Mouse (Mus musculus) embryonic facial prominence, embryonic 14.5 days (tissue): ENCODE measurements around the gene Fcamr. TPM values are rescaled to one million over a fixed set of nuclear protein-coding genes. Genes with fewer than 3 reads are reported as not detected.
A peak's percentile ranks its signal among the peaks of the same experiment; 100 is the strongest.

Experiments
- ATAC-seq: fragments of 200-750 bp; cut with Nextera tagmentation; 2 replicates; pipeline ENCODE4 v1.8.0; 2017; ENCODE audit warnings: low read depth, moderate number of reproducible peaks, moderate TSS enrichment
- DNase-seq: peaks from one replicate; pipeline ENCODE4 v3.0.0-alpha.2; 2015; ENCODE audit warnings: low spot score
- H3K27ac ChIP-seq: fragments of 300-500 bp; sonication (generic); replicated peaks from 2 replicates; pipeline ENCODE4 v1.5.1; 2014; ENCODE audit warnings: low read depth, mild to moderate bottlenecking, low read length, moderate library complexity
- H3K27me3 ChIP-seq: fragments of 300-500 bp; sonication (generic); replicated peaks from 2 replicates; pipeline ENCODE4 v1.6.1; 2014; ENCODE audit warnings: low read length; ENCODE audit not compliant: control insufficient read depth, insufficient read depth
- H3K36me3 ChIP-seq: fragments of 300-500 bp; sonication (generic); 2 replicates; pipeline ENCODE4 v1.6.1; 2014; ENCODE audit warnings: low read length, mixed read lengths; ENCODE audit not compliant: control insufficient read depth, insufficient read depth
- H3K4me1 ChIP-seq: fragments of 300-500 bp; sonication (generic); 2 replicates; pipeline ENCODE4 v1.6.1; 2014; ENCODE audit warnings: antibody characterized with exemption, low read length; ENCODE audit not compliant: control insufficient read depth, insufficient read depth
- H3K4me2 ChIP-seq: fragments of 300-500 bp; sonication (generic); 2 replicates; pipeline ENCODE4 v1.6.1; 2014; ENCODE audit warnings: low read depth, mild to moderate bottlenecking, low read length, moderate library complexity, mixed read lengths
- H3K4me3 ChIP-seq: fragments of 300-500 bp; sonication (generic); 2 replicates; pipeline ENCODE4 v1.5.1; 2014; ENCODE audit warnings: low read depth, mild to moderate bottlenecking, low read length
- H3K9ac ChIP-seq: fragments of 300-500 bp; sonication (generic); 2 replicates; pipeline ENCODE4 v1.6.1; 2014; ENCODE audit warnings: low read depth, mild to moderate bottlenecking, low read length, moderate library complexity, mixed read lengths
- H3K9me3 ChIP-seq: fragments of 300-500 bp; sonication (generic); 2 replicates; pipeline ENCODE4 v1.6.1; 2016; ENCODE audit warnings: low read length; ENCODE audit not compliant: control insufficient read depth
- WGBS: fragments of 180-500 bp; shearing (Covaris S2); extraction: QIAGEN DNeasy Blood & Tissue Kit; methylation state at CpG from one replicate; pipeline ENCODE4 v1.1.7; 2014; 5-methylcytosine and 5-hydroxymethylcytosine counted together
- polyA plus RNA-seq: library from polyadenylated mRNA; unstranded; fragments of >200 nt; fragmentation: Nextera tagmentation; extraction: Ambion mirVana; gene quantifications from 2 replicates; pipeline ENCODE4 v1.2.1, GENCODE M21; 2014

Fcamr gene
- 0.13 and 0.22 TPM in 2 replicates for polyA plus RNA-seq

DNA sequence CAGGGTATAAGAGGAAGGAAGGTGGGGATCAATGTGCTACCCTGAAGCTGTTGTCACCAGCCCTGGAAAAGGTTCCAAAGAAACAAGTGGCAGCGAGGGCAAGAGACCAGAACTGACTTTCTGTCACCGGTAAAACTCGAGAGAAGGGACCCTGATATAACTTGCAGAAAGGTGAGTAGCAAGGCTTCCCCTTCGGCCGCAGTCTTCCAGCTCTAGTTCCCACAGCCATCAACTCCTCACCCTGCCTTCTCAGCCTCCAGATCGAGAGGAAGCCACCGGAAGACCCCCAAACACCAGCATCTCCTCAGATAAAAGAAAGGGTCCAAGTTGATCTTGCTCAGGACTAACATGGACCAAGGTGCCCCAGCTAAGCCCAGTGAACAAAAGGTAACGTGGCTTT lies at the start of gene Fcamr:
Fcamr (plus strand) TSS at position 301 of the 400 bp plus-strand sequence.
- H3K9ac ChIP-seq = no peak within 1 kb of the TSS
- H3K9me3 ChIP-seq = no peaks in the 10 kb centered on the region
- H3K4me3 ChIP-seq = no peak within 1 kb of the TSS
- H3K36me3 ChIP-seq = no peaks in the 10 kb centered on the region
- H3K27me3 ChIP-seq = no peaks in the 10 kb centered on the region
- no peak for DNase-seq
- WGBS = 80% methylated on average over 8 of the region's 8 CpGs
- H3K4me2 ChIP-seq = no peak within 1 kb of the TSS
- ATAC-seq = no peak
- no peaks in the 10 kb centered on the region for H3K4me1 ChIP-seq
- no peak within 1 kb of the TSS for H3K27ac ChIP-seq

GRCm38 (mm10) chr1:130759689-130760088 lies 41.0 kb upstream of the Fcamr start:
- Histone ChIP-seq H3K4me1 (no peaks in the 10 kb centered on the region), H3K4me2 (no peak overlapping the region), H3K27me3 (no peaks in the 10 kb centered on the region), H3K9me3 (no peaks in the 10 kb centered on the region), H3K27ac (no peak overlapping the region), H3K9ac (no peak overlapping the region), H3K4me3 (no peak overlapping the region), H3K36me3 (no peaks in the 10 kb centered on the region)
- ATAC-seq (no peak), DNase-seq (no peak)
- WGBS = 74% methylated on average over 9 of the region's 9 CpGs

DNA sequence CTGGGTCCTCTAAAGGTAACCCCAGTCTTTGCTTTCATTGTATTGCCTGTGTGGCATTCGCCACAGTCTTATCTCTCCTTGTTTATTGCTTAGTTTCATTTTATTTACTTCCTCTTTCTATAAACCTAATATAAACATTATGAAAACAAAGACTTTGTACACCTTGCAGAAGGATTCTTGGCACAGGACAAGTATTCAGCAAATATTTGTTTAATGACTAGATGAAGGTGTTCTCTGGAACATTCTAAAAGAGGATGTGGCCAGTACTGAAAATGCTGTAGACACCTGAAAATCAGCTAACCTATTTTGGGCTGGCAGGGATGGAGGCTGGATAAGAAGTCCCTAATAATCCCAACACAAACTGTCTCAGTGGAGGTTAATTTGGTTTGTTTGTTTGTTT lies 39.1 kb upstream of the Fcamr start:
- H3K4me2 ChIP-seq = no peak overlapping the region
- H3K9me3 ChIP-seq = no peaks in the 10 kb centered on the region
- no peak overlapping the region for H3K27ac ChIP-seq
- H3K27me3 ChIP-seq = no peaks in the 10 kb centered on the region
- H3K36me3 ChIP-seq = no peaks in the 10 kb centered on the region
- WGBS = 67% methylated on average over 1 of the region's 1 CpGs
- H3K4me1 ChIP-seq = no peaks in the 10 kb centered on the region
- ATAC-seq = no peak
- H3K9ac ChIP-seq = no peak overlapping the region
- H3K4me3 ChIP-seq = no peak overlapping the region
- DNase-seq = no peak

DNA sequence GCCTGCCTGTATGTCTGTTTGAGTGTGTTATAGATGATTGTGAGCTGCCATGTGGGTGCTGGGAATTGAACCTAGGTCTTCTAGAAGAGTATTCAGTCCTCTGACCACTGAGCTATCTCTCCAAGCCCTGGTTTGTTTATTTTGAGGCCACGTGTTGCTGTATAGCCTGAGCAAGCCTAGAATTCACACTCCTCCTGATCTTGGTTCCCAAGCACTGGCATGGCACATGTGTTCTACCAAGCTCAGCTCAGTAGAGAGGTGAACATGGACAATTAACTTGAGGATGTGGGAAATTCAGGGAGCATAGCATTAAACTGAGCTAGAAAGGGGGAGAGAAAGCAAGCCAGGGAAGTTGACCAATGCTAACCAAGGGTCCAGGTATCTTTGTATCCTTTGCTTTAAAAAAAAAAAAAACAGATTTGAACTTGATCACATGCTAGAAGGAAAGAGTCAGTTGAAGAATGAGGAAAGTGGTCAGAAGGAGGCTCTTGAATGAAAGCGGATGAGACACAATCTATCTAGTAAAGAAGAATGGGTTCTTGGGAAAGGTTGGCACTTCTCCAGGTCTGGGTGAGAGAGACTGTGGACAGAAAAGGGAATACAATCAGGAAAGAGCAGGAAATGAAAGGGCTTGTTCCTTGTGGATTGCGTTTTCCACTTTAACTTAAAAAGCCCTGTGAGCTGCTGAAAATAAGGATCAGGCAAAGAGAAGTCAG lies 38.5 kb upstream of the Fcamr start:
- no peak overlapping the region for H3K9ac ChIP-seq
- no peak overlapping the region for H3K4me3 ChIP-seq
- no peaks in the 10 kb centered on the region for H3K9me3 ChIP-seq
- no peaks in the 10 kb centered on the region for H3K4me1 ChIP-seq
- no peak overlapping the region for H3K4me2 ChIP-seq
- 82% methylated on average over 3 of the region's 3 CpGs for WGBS
- no peak overlapping the region for H3K27ac ChIP-seq
- no peaks in the 10 kb centered on the region for H3K27me3 ChIP-seq
- DNase-seq (no peak), ATAC-seq (no peak)
- no peaks in the 10 kb centered on the region for H3K36me3 ChIP-seq

DNA sequence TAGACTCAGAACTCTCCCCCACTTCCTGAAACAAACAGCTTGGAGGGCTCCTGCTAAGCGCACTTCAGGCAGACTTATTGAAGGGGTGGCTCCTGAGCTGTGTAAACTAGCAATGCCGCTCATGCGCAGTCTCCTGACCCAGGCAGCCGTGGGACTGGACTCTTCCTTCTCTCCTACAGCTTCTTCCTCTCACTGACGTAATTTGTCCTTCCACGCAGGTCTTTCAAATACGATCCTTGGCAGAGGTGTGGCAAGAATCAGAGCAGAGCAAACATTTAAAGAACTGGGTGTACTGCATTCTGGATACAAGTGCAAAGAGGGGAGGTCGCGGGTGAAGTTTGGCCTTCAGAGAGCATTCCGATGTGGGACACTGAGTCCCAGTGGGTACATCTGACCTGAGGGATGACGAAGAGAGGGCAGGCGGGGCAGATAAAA lies 36.7 kb upstream of the Fcamr start:
- 83% methylated on average over 12 of the region's 12 CpGs for WGBS
- Histone ChIP-seq H3K9me3 (no peaks in the 10 kb centered on the region), H3K27ac (no peak overlapping the region), H3K36me3 (no peaks in the 10 kb centered on the region), H3K4me1 (no peaks in the 10 kb centered on the region), H3K4me3 (no peak overlapping the region), H3K4me2 (no peak overlapping the region), H3K27me3 (no peaks in the 10 kb centered on the region), H3K9ac (no peak overlapping the region)
- ATAC-seq = no peak
- peak; percentile 4 for DNase-seq

DNA sequence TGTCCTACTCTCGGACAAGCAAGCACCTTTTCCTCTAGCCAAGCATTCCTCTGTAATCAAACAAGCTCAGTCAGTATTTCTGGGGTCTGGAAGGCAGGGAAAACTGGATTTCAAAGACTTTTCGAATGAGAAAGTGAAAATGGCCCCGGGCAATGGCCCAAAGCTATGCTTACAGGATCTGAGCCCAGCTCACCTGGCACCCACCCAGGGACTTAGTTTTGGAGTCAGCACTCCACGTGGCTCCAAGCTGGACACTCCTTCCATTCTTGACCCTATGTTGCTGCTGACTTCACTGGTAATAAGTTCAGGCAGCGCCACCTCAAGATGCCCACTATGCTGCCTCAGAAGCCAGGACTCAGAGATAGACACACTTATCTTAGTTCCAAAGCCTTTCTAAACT lies 33.6 kb upstream of the Fcamr start:
- Histone ChIP-seq H3K9me3 (no peaks in the 10 kb centered on the region), H3K27me3 (no peaks in the 10 kb centered on the region), H3K36me3 (no peaks in the 10 kb centered on the region), H3K4me1 (no peaks in the 10 kb centered on the region), H3K4me3 (no peak overlapping the region), H3K27ac (no peak overlapping the region), H3K4me2 (no peak overlapping the region), H3K9ac (no peak overlapping the region)
- ATAC-seq = no peak
- 78% methylated on average over 5 of the region's 5 CpGs for WGBS
- DNase-seq = no peak

- no peak overlapping the region for H3K4me3 ChIP-seq
- 86% methylated on average over 2 of the region's 2 CpGs for WGBS
- no peaks in the 10 kb centered on the region for H3K36me3 ChIP-seq
- ATAC-seq (no peak), DNase-seq (no peak)
- no peaks in the 10 kb centered on the region for H3K4me1 ChIP-seq
- no peak overlapping the region for H3K27ac ChIP-seq
- H3K4me2 ChIP-seq = no peak overlapping the region
- no peaks in the 10 kb centered on the region for H3K9me3 ChIP-seq
- no peaks in the 10 kb centered on the region for H3K27me3 ChIP-seq
- no peak overlapping the region for H3K9ac ChIP-seq
Observed at GRCm38 (mm10) chr1:130769925-130770324, 30.8 kb upstream of the Fcamr start.

- DNase-seq (peak; percentile 63), ATAC-seq (peak; percentile 88)
- no peak overlapping the region for H3K9ac ChIP-seq
- no peaks in the 10 kb centered on the region for H3K36me3 ChIP-seq
- H3K4me2 ChIP-seq = no peak overlapping the region
- H3K9me3 ChIP-seq = no peaks in the 10 kb centered on the region
- no peaks in the 10 kb centered on the region for H3K4me1 ChIP-seq
- WGBS = 73% methylated on average over 4 of the region's 4 CpGs
- no peak overlapping the region for H3K27ac ChIP-seq
- no peak overlapping the region for H3K4me3 ChIP-seq
- H3K27me3 ChIP-seq = no peaks in the 10 kb centered on the region
Observed at GRCm38 (mm10) chr1:130770487-130770886, 30.2 kb upstream of the Fcamr start.

- no peaks in the 10 kb centered on the region for H3K9me3 ChIP-seq
- no peak overlapping the region for H3K4me3 ChIP-seq
- H3K4me1 ChIP-seq = no peaks in the 10 kb centered on the region
- DNase-seq (no peak), ATAC-seq (no peak)
- H3K27ac ChIP-seq = no peak overlapping the region
- WGBS = 61% methylated on average over 3 of the region's 3 CpGs
- H3K27me3 ChIP-seq = no peaks in the 10 kb centered on the region
- H3K36me3 ChIP-seq = no peaks in the 10 kb centered on the region
- H3K9ac ChIP-seq = no peak overlapping the region
- H3K4me2 ChIP-seq = no peak overlapping the region
Observed at GRCm38 (mm10) chr1:130770981-130771494, 29.7 kb upstream of the Fcamr start.
